Mouse (Mus musculus): ENCODE results near the gene Vmn1r217. TPM values are rescaled to one million over a fixed set of nuclear protein-coding genes. Genes with fewer than 3 reads are reported as not detected.
"Not testable (repeated sequence)": the region's sequence is repeated elsewhere in the genome, so short reads cannot be mapped to it uniquely, and the experiment has no call there.

Gene Vmn1r217
- total RNA-seq (2021), result not detected in 2 replicates
- long read RNA-seq, result 0 reads

DNA sequence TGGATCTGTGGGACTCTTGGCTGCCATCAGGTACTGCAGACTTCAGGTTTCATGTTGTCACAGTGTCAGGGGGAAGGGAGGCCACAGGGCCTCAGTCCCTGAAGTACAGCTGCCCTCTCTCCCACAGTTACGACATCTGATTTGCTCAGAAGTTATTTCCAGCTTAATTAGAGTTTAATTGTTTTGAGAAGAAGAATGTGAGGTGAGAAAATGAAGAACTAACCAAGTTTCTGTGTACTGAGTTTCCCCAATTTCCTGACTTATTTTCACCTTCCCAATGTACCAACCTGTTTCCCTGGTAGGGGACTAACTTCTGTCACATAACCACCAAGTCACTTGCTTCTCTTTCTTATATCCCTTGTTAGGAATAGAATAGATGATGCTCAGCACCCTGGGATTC, at the start of gene Vmn1r217:
TSS of gene Vmn1r217 (minus strand) at position 101 of the 400 bp plus-strand sequence.
- not testable (repeated sequence) for DNase-seq

DNA sequence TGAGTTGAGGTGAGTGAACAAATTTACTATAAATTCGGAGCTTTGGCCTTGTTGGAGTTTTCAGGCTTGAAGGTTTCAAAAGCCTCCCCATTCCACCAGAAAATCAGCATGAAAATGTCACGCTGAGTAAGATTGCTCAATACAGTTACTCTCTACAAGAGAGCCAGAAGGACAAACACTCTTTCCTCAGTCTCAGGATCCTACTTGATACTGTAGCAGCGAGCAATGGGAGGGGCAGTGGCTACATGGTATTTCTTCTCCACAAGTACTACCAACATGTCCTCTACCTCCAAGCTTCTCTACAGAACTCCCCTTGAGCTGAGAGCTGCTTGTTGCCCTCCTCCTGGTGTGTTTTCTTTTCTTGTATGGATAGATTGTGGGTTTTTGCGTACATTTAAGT, 48.4 kb upstream of the Vmn1r217 start:
- DNase-seq, result not testable (repeated sequence)

DNA sequence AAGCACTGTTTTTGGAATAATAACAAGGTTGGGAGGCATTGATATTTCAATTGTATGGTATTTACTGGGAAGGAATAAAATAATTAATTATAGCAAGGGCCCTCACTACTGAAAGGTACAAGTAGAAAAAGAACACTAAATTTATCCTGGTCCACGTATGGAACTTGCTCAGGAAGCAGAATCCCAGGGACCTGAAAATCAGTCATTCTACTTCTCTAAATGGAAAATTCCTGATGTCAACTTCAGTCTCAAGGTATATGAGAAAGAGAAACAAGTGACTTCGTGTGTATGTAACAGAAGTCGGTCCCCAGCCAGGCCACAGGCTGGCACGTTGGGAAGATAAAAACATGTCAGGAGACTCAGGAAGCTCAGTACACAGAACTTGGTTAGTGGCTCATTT, 41.0 kb upstream of the Vmn1r217 start, which contains the start of gene Vmn1r219:
TSS of gene Vmn1r219 (plus strand) at position 301 of the 400 bp plus-strand sequence.
- DNase-seq, result no peak

DNA sequence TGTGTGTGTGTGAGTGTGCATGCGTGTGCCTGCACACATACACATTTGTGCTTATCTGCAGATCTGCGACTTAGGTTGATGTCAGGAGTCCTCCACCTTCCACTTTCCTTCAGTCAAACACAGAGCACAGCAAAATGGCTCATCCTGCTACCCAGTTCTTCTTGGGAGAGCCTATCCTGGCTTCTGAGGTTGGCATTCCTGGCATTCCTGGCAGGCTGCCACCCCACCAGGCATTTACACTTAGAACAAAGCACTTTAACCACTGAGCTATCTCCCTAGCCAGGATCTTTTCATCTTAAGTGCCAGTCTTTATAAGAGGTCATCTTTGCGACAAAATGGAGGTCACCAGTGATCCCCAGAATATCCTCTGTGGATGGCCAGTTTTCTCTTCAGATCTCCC, 39.8 kb upstream of the Vmn1r217 start:
- DNase-seq, result no peak

DNA sequence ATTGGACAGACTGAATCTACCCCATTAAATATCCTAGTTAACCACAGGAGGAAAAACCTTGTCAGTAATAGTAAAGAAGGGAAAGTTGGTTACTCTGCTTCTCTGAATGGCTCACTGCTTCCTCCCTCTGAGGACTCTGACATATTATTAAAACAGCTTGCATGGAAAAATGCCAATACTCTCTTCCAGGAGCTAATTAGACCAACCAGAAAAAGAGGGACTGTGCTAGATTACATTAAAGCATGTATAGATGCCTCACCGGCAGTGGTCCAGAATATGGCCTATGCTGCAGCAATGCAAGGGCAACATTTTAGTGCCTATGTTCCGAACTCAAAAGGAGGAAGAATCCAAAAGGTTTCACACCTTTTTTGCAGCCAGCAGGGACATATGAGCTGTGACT, 20.9 kb upstream of the Vmn1r217 start:
- no peak for DNase-seq

DNA sequence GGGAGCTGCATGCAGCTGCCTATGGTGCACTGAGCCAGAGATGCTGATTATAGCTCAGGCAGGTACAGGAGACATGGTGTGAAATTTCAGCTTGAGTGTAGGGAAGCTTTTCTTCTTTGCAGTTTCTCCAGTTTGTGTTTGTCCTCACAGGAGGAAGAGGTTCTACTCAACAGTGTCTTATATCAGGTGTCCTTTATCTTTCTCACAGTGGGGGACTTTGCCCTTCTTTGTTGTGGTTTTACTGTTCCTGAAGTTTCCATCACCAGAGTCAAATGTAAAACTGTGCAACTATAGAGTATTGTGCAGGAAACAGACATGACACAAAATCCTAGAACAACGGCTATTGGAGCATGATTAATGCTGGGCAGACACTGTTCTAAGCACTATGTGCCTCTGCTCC, 15.5 kb upstream of the Vmn1r217 start:
- DNase-seq, result no peak

DNA sequence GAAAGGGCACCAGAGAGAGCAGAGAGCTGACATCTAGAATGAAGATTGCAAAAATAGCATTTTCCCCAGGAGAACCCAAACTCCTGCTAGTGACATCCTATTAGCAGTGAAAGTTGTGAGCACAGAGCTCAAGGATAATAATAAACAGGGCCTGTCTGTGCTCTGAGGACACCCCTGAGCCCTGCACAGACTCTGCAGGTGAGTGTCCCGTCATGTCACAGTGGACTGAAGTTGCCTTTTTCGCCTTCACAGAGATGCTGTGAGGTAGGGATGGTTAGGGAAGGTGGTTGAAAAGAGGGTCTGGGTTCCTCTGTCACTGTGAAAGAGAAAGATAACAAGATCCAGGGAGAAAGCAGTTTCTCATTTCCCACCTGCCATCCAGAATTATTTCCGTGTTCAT, 15.1 kb upstream of the Vmn1r217 start, which contains the start of gene Vmn1r218:
TSS of gene Vmn1r218 (plus strand) at position 57 of the 400 bp plus-strand sequence.
- no peak for DNase-seq

DNA sequence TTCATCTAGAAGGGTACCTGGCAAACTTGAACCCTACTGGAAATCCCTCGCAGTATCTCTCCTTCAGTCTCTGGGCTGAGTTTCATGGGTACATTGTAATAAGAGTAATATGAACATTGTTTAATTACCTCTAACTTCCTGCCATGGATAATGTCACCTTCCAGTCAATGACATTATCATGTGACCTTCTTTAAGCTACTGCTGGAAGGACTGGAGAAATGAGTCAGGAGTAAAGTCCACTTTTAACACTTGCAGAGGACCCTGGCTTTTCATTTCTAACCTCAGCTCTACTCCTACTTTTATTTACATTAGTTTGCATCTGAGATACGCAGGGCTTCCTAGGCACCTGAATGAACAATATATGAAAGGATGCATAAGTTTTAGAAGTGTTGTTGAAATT, 2.6 kb upstream of the Vmn1r217 start:
- no peak for DNase-seq

DNA sequence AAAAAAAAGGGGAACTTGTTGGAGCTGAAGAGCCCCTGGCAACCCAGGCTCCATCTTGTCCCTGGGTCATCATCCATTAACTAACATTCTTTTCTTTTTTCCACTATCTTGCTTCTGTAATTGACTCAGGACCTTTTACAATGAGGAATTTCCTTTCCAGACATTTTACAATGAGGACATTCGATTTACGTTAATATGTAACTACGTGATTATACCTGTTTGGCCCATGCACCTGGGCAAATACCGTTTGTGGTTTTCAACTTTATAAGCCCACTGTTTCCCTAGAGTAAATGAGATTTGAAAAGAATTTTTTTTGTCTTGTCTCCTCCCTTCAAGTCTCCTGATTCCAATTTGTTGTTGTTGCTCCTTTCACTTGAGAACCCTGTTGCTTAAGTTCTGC, 23.6 kb downstream of the Vmn1r217 start:
- DNase-seq, result no peak

DNA sequence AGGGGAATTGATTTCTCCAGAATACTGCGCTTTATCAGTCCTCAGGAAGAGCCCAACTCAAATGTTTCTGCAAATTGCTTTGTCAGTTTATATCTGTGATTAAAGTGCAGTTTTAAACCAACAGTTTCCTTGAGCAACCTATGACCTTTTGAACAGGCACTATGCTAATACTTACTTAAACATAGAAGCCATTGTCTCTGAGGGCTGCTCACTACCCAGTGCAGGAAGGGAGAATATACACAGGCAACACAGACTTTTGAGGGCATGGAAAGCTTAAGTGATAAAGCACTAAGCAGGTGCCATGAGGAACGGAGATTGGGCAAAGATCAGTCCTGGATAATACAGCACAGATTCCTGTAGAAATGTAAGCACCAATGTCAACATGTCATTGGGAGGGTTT, 48.7 kb downstream of the Vmn1r217 start:
- DNase-seq, result no peak

DNA sequence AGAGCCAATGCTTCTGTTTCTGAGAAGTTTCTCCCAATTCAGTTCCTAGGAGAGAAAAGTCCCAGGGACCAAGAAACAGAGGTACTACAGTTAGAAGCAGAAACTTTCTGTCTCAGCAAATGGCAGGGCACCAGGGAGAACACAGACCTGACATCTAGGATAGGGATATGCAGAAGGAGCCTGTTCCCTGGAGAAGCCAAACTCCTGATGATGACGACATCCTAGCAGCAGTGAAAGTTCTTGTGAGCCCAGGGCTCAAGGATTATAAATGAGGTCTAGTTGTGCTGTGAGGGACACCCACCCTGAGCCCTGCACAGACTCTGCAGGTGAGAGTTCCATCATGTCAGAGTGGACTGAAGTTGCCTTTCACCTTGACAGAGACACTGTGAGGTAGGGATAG, 50.3 kb downstream of the Vmn1r217 start, which contains the start of gene Vmn1r215:
TSS of gene Vmn1r215 (plus strand) at position 301 of the 400 bp plus-strand sequence.
- DNase-seq, result no peak

DNA sequence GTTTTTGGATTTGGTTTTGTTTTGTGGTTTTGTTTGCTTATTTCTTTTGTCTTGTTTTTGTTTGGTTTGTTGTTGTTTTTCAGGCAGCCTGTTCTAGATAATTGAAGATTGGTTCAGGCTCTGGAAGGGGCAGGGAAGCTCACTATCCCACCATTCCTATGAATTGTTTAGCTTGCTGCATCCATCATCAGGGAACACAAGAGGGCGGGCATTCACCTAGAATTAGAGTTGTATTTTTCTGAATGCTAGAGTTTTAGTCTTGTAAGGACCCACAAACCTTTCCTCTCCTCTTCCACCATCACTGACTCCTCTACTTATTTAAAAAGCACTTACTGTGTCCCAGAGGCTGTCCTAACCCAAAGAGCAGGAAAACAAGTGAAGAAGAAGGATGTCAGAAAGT, 60.2 kb downstream of the Vmn1r217 start:
- no peak for DNase-seq

Other genes starting within 250 kb of the Vmn1r217 start
- gene Vmn1r212, start 234.0 kb downstream of the Vmn1r217 start, total RNA-seq (2021), result not detected in 2 replicates
- not detected in 2 replicates for gene Vmn1r213, start 110.6 kb downstream of the Vmn1r217 start, total RNA-seq (2021)
- not detected in 2 replicates for gene Vmn1r214, start 87.8 kb downstream of the Vmn1r217 start, total RNA-seq (2021)
- gene Vmn1r215, start 50.2 kb downstream of the Vmn1r217 start, total RNA-seq (2021), result not detected in 2 replicates
- not detected in 2 replicates for gene Vmn1r218, start 14.9 kb upstream of the Vmn1r217 start, total RNA-seq (2021)
- not detected in 2 replicates for gene Vmn1r219, start 41.1 kb upstream of the Vmn1r217 start, total RNA-seq (2021)
- not detected in 2 replicates for gene Vmn1r220, start 69.7 kb upstream of the Vmn1r217 start, total RNA-seq (2021)
- not detected in 2 replicates for gene Vmn1r221, start 95.9 kb upstream of the Vmn1r217 start, total RNA-seq (2021)
- gene Vmn1r222, start 117.7 kb upstream of the Vmn1r217 start, total RNA-seq (2021), result not detected in 2 replicates
- gene Vmn1r223, start 128.9 kb upstream of the Vmn1r217 start, total RNA-seq (2021), result not detected in 2 replicates